Mouse (Mus musculus) c-Kit-positive CD71-positive TER-119-negative erythroid progenitor cells, embryonic 14.5 days (primary cell): ENCODE data around the gene Zfp273.
"Not testable (repeated sequence)": the region's sequence is repeated elsewhere in the genome, so short reads cannot be mapped to it uniquely, and the experiment has no call there.

Source experiments
- DNase-seq: peaks from one replicate; pipeline ENCODE4 v3.0.0-alpha.2; 2013; ENCODE audit warnings: low read depth

Gene Zfp273

GRCm38 (mm10) chr13:67813710-67814660 is at the start of gene Zfp273:
Gene Zfp273, plus strand, starts transcription at chr13:67813740.
- DNase-seq: peak; percentile 65

DNA sequence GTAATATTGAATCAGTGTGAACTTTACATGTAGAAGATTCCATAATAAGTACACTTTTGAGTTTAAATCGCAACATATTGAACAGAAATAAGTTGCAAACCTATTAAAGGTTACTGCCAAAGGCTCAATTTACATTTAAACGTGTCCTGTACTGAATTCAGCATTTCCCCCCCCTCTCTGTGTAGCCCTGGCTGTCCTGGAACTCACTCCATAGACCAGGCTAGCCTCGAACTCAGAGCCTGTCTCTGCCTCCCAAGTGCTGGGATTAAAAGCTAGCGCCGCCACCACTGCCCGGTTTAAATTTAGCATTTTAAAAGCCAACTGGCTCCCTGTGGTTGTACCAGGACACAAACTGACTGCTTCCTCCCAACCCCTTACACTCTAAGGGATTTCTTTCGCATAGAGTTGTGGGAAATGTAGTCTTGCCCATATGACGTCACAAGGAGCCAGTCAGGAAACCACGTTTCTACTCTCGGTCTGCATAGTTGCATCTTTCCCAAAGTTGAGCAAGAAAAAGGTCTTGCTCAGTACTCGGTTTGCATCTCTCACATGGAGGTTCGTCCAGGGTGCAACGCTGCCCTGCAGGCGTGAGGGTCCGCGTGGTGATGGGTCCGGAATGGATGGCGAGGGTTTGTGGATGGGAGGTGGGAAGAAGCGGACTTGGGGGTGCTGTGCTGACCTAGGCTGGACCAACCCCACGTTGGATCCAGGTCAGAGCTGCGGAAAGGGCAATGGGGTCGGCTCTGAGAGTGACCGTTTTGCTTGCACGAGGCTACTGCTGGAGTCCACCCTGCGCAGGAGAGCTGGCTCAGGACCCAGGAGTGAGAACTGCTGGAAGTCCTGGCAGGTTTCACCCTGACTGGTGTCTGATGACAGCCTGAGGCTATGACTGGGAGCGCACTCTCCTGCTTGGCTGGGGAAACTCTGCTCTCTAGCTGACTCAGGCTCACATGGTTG is 34.0 kb upstream of the Zfp273 start, which contains the start of gene Zfp493:
TSS of gene Zfp493 (plus strand) at position 429 of the 957 bp plus-strand sequence.
- peak; percentile 65 for DNase-seq

GRCm38 (mm10) chr13:67791921-67792455 is 21.6 kb upstream of the Zfp273 start:
- DNase-seq: no peak

GRCm38 (mm10) chr13:67798618-67799017 is 14.9 kb upstream of the Zfp273 start:
- DNase-seq: no peak

DNA sequence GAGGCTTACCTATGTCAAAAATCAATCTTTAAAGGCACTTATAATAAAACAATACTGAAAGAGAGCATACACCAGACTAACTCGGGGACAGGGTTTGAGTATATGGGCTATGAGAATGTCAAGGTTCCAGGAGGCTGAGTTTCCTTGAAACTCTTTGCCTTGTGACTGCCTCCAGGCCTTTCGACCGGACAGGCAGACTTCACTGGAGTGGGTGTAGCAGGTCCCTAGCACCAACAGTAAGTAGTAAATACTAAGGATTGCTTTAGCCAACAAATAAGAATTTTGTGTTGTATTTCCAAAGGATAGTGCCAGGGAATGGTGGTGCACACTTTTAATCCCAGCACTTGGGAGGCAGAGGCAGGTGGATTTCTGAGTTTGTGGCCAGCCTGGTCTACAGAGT is 14.4 kb upstream of the Zfp273 start:
- not testable (repeated sequence) for DNase-seq

GRCm38 (mm10) chr13:67811651-67812210 is 1.8 kb upstream of the Zfp273 start:
- no peak for DNase-seq

DNA sequence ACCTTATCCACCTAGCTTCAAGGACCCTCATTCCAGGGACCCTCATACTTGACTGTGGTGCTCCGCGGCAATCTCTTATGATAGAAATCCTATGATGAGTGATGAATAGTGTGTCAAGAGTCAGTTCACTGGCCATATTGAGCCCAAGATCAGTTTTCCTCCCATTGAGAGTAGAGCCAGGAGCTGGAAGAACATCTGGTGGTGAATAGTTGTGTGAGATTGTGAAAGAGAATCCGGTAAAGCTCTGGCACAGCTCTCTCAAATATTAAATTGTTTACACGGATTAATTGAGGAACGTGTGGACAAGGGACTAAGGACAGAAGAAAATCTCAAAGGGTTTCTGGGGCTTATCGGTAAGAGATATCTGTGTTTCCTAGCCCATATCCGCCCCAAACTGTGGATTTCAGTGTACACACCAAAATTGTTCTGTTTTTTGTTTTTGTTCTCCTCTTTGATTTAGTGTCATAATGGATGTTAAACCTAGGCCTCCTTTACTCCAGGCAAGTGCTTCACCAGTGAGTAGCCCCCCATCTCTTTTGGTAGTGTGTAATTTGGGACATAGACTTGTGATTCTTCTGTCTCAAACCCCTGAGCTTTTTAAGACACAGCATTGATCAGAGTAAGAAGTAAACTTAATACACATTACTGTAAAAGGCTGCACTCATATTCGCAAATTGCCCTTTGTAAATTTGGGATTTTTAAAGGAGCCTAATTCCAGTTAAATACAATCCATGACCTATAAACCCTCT is 405 bp upstream of the Zfp273 start:
- no peak for DNase-seq

DNA sequence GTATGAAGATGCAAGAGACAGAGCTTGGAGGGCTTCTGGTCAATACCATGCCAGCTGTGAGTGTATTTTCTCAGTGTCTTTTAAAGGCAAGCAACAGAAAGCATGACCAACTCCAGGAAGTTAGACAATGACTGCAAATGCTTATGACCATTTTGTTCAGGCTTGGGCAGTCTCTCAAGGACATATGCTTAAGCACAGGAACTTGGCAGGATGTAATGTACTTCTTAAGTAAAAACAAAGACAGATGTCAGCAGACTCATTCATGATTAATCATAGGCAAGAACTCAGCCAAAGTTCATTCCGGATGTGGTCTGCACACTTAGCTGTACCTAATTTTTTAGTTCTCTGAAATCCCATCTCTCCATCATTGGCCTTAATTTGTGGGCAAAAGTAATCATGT is 5.1 kb downstream of the Zfp273 start:
- no peak for DNase-seq

GRCm38 (mm10) chr13:67830911-67831336 is 17.4 kb downstream of the Zfp273 start, which contains the start of gene Gm10037:
Gene Gm10037, plus strand, starts transcription at chr13:67831106.
- DNase-seq: no peak

DNA sequence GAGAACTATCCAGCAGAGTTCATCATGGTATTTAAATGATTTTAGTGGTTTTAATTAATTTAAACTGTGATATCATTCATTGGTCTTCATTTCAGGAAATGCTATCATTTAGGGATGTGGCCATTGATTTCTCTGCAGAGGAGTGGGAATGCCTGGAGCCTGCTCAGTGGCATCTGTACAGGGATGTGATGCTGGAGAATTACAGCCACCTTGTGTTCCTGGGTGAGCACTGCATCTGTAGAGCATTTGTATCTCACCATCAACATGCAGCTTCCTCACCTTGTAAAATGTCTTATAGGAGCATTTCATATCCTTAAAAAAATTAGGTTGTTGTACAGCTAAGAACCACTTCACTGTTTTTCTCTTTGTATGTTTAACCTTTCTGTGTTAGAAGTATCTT is 19.6 kb downstream of the Zfp273 start:
- DNase-seq: not testable (repeated sequence)

DNA sequence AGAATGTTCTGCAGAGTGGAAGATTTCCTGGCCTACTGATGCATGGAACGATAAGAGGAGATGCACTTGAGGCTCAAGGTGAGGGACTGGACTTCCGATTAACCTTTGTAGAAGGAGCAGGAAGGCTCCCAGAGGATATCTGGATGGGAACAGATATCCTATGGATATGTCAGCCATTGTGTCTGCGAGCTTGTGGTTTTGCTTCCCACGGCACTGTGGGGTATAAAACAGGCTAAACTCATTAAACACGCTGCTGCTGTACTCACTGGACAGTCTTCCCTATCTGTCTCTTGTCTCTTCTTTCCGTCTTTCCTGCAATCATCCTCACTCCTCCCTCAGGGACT is 30.2 kb downstream of the Zfp273 start:
- DNase-seq: no peak

GRCm38 (mm10) chr13:67844119-67844852 is 30.7 kb downstream of the Zfp273 start:
- DNase-seq: peak; percentile 13

DNA sequence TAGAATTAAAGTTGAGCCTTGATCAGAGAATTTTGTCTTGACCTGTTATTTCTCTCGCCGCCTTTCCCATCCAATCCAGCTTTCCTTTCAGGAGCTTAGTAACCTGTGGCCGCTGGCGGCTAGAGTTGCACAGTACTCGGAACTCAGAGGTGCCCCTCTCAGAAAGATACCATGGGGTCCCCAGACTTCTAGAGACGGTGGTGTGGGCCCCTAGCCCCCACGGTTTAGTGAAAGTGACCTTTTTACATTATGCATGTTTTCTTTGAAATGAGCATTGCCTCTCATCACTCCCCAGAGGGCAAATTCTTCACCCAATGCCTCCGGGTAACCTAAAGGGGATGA is 31.3 kb downstream of the Zfp273 start:
- DNase-seq: no peak

DNA sequence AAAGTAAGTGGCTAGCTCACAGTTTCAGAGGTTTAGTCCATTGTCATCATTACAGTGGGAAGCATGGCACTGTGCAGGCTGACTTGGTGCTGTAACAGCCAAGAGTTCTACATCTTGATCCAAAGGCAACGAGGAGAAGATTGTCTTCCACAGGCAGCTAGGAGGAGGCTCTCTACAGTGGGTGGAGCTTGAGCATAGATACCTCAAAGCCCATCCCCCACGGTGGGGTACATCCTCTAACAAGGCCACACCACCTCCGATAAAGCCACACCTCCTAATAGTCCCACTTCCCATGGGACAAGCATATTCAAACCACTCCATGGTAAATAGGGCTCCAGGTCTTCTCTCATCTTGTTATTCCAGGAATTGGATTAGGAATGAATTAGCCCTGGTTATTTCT is 36.8 kb downstream of the Zfp273 start:
- DNase-seq: no peak

DNA sequence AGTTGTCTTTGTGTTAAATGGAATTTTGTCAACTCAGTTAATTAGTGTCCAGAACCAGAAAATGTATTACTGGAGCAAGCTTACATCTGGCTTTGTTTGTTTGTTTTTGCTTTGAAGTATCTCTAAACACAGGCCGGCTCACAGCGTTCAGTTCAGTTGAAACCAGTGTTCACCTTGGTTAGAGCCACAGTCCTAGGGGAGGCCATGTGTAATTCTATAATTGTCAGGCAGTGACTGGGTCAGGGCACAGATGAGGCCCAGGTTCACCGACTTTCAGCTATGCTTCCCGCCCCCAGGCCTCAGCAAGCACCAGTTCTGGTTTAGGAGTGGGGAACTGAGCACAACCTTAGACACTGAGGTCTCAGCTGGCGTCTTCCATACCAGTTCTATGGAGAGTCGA is 39.6 kb downstream of the Zfp273 start:
- DNase-seq: no peak

GRCm38 (mm10) chr13:67853983-67854382 is 40.4 kb downstream of the Zfp273 start:
- no peak for DNase-seq

DNA sequence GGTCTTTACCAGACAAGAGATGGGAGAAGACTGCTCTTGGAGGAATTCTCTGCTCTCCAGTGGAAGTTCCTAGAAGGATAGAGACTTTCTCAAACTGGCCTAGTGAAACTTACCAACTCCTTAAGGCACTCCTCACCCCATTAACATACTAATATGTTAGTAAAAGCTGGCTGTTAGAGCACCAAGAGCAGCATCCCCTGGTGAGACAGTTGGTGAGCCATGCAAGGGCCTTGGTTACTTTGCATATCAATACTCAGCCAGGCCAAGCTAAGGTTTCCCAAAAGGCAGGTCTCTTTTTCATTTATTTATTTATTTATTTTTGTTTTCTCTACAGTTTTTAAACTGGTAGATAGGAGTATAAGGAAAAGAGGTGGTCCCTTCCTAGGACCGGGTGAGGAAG is 43.8 kb downstream of the Zfp273 start:
- DNase-seq: no peak

DNA sequence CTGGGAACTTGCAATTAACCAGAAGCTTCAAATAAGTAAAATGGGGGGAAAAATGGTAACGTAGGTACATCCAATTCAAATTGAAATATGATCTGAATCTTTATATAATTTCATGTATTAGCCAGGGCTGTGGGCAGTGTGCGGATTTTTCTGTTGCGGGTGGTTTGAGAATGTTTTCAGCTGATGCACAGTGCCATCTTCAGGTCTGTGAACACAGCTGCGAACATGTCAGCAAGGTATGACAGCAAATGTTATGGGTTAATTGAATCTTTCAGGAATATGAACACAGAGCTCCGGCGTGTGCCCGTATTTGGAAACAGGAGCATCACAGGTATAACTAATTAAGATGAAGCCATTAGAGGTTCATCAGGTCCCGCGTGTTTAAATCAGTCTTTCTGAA is 49.0 kb downstream of the Zfp273 start:
- DNase-seq: no peak

DNA sequence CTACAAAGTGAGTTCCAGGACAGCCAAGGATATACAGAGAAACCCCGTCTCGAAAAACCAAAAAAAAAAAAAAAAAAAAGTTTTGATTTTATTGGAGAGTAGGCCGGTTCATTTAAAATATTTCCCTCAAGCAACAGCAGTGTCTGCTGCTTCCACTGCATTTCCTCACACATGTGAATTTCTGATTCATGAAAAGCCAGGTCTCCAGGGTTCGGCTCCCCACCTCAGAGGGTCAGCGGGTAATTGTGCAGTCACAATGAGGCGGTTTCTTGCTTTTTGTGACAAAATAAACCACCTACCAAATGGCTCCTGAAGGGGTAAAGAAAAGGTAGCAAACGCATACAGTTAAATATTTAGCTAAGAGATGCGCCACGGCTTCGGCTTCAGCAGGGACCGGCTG is 49.5 kb downstream of the Zfp273 start, which contains the start of gene BC048507:
TSS of gene BC048507 (plus strand) at position 301 of the 400 bp plus-strand sequence.
- no peak for DNase-seq

- no peak for DNase-seq
Observed at GRCm38 (mm10) chr13:67864764-67865350, 51.3 kb downstream of the Zfp273 start.
